In the genomic region with DNA sequence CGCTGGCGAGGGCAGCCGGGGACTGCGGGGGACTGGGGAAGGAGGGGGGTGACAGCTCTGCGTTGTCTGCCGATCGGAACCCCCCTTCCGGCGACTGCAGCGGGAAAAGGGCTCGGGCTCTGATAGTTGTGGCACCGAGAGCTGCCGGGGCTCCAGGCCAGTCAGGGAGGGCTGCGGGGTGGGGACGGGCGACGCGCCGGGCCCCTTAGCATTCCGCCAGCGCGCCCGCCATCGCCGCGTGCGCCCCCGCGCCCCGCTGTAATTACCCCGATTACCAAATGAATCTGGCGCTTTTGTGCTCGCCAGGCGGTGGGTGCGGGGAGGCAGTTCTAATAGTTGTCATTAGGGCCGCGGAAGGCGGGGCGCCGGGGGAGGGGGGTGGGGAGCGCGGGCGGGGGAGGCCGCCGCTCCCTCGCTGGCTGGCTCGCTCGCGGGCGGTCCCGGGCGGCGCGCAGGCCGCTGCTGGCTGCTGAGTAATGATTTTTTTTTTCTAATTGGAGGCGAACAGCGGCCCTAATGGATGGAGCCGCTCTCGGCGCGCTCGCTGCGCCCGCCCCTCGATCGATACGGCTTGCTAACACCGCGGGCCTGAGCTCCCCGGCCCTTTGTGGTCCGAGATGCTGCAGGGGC, we compare ENCODE assay signal across 8 mouse cellular contexts.
A peak's percentile ranks its signal among the peaks of the same experiment; 100 is the strongest.
DNase-seq lines count a peak whose midpoint lies in the region; ATAC-seq and TF ChIP-seq lines count a peak whose summit lies in the region.

No protein-coding gene starts in this region.

- H3K4me2 ChIP-seq in heart, embryonic 16.5 days (ENCODE audit: low read depth, low read length): peak overlapping the region; percentile 81
- H3K4me2 ChIP-seq in lung, embryonic 15.5 days: peak overlapping the region; percentile 79

- peak overlapping the region; percentile 78 for H3K9ac ChIP-seq in heart, embryonic 16.5 days (ENCODE audit: low read length)
- peak overlapping the region; percentile 56 for H3K9ac ChIP-seq in lung, embryonic 15.5 days

- H3K36me3 ChIP-seq in heart, embryonic 16.5 days (ENCODE audit: control insufficient read depth, insufficient read depth): no peaks in the 10 kb centered on the region
- no peaks in the 10 kb centered on the region for H3K36me3 ChIP-seq in lung, embryonic 15.5 days

- peak; percentile 61 for ATAC-seq in heart, embryonic 16.5 days (replicated peaks; ENCODE audit: extremely low read depth, insufficient read depth, low FRiP score)
- peak; percentile 75; the same call in 1 of the 2 replicates for ATAC-seq in lung, embryonic 15.5 days (ENCODE audit: borderline replicate concordance, extremely low read depth, low FRiP score, low TSS enrichment)
- no peak for ATAC-seq in monocyte, adult 5-6 weeks (replicated peaks; ENCODE audit: insufficient number of reproducible peaks, low FRiP score, low TSS enrichment, poor library complexity, severe bottlenecking)

- peak; percentile 13 for DNase-seq in ovary, postnatal 10 days (ENCODE audit: low spot score)
- no peak for DNase-seq in ovary, adult 18-20 months (ENCODE audit: low spot score)
- peak; percentile 43 to 61 for DNase-seq in kidney, postnatal 25 days
- peak; percentile 83 for DNase-seq in retina, postnatal 1 day

- TF ChIP-seq POLR2A in cortical plate, adult 2 months (IDR thresholded peaks at IDR 0.05; ENCODE audit: extremely low read depth, insufficient read depth, low read length): no peak

- H3K27me3 ChIP-seq in heart, embryonic 16.5 days (ENCODE audit: control insufficient read depth, insufficient read depth, low read length): peaks cover 15% of the 10 kb centered on the region
- H3K27me3 ChIP-seq in lung, embryonic 15.5 days: peaks cover 33% of the 10 kb centered on the region

- peaks cover 2% of the 10 kb centered on the region; the same call in 1 of the 2 replicates for H3K4me1 ChIP-seq in cortical plate, adult 2 months (ENCODE audit: control insufficient read depth, insufficient read depth, low read length)
- peaks cover 11% of the 10 kb centered on the region for H3K4me1 ChIP-seq in heart, embryonic 16.5 days (ENCODE audit: control insufficient read depth, insufficient read depth, low read length)
- H3K4me1 ChIP-seq in lung, embryonic 15.5 days: peaks cover 27% of the 10 kb centered on the region

- H3K9me3 ChIP-seq in heart, embryonic 16.5 days (replicated peaks; ENCODE audit: control insufficient read depth, low read length): no peaks in the 10 kb centered on the region
- H3K9me3 ChIP-seq in lung, embryonic 15.5 days: no peaks in the 10 kb centered on the region

- H3K4me3 ChIP-seq in cortical plate, adult 2 months (ENCODE audit: insufficient read depth, low read length): peak overlapping the region; percentile 39
- H3K4me3 ChIP-seq in heart, embryonic 16.5 days (ENCODE audit: low read length): peak overlapping the region; percentile 56
- peak overlapping the region; percentile 46 for H3K4me3 ChIP-seq in lung, embryonic 15.5 days

- no peak for TF ChIP-seq CTCF in cortical plate, adult 2 months (IDR thresholded peaks at IDR 0.05; ENCODE audit: extremely low read depth, insufficient read depth, low read length)

- under 1% methylated on average over 64 of the region's 71 CpGs for WGBS in heart, embryonic 16.5 days
- WGBS in lung, embryonic 15.5 days: 3% methylated on average over 56 of the region's 71 CpGs

- H3K27ac ChIP-seq in cortical plate, adult 2 months (ENCODE audit: insufficient read depth, low read length): no peak overlapping the region
- peak overlapping the region; percentile 71 for H3K27ac ChIP-seq in heart, embryonic 16.5 days (ENCODE audit: low read length)
- H3K27ac ChIP-seq in lung, embryonic 15.5 days: peak overlapping the region; percentile 70
